Mouse (Mus musculus) R1 (cell line): ENCODE measurements around the gene Adgrb3.
"Not testable (repeated sequence)": the region's sequence is repeated elsewhere in the genome, so short reads cannot be mapped to it uniquely, and the experiment has no call there.

Source experiments
- DNase-seq: peaks from one replicate; pipeline ENCODE4 v3.0.0-alpha.2; 2018; ENCODE audit warnings: low read depth, low spot score

Adgrb3 gene

GRCm38 (mm10) chr1:25132150-25132824, 697.2 kb downstream of the Adgrb3 start:
- no peak for DNase-seq

GRCm38 (mm10) chr1:25115512-25115911, 714.0 kb downstream of the Adgrb3 start:
- DNase-seq, result no peak

DNA sequence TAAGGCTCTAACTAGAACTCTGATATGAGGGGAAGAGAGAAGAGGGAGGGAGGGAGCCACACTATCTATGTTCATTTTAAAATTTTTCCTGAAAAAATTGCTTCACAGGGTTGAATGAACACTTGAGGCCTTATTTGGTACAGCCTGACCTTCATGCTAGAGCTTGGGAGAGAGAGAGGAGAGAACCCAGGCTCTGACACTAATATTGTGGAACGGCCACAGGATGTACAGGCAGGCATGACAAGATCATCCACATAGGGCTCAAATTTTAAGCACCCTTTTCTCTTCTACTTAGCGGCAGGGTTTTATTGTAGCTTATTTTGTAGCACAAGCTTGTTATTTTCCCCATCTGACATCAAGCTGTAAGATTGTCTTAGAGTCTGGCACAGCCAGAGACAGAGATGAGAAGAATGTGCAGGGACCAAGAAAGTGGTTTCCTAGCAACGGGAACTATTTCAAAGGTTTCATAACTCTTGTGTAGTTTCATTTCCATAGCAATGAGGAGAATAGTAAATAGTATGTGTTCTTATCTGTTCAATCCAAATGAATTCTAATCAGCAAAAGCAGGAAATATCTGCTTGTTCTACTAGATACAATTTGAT, 721.9 kb downstream of the Adgrb3 start:
- DNase-seq, result no peak

GRCm38 (mm10) chr1:25106679-25107078, 722.8 kb downstream of the Adgrb3 start:
- no peak for DNase-seq

GRCm38 (mm10) chr1:25105367-25105766, 724.1 kb downstream of the Adgrb3 start:
- DNase-seq, result no peak

- DNase-seq, result no peak
Measured at GRCm38 (mm10) chr1:25088010-25088719, 741.3 kb downstream of the Adgrb3 start.

- peak; percentile 22 for DNase-seq
Measured at GRCm38 (mm10) chr1:25085616-25086372, 743.7 kb downstream of the Adgrb3 start.

DNA sequence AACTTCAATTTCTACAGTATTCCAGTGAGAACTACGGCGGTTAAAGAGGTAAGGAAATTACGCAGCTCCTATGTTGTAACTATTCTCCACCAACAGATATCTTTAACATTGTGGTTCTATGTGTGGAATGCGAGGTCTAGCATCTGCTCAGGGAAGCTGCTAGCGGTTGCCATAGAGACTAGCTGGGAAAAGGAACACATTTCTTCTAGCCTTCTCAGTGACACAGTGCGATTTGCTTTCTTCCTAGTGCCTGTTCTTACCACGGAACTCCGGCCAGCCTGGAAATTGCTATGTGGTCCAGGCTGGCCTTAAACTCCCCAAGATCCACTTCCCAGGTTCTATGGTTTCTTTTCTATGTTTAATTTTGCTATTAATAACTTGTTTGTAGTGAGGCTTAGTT, 747.1 kb downstream of the Adgrb3 start:
- peak; percentile 26 for DNase-seq

GRCm38 (mm10) chr1:25081265-25081849, 748.1 kb downstream of the Adgrb3 start:
- no peak for DNase-seq

GRCm38 (mm10) chr1:25079395-25079794, 750.1 kb downstream of the Adgrb3 start:
- no peak for DNase-seq

- no peak for DNase-seq
Measured at GRCm38 (mm10) chr1:25075952-25076351, 753.6 kb downstream of the Adgrb3 start.

- DNase-seq, result peak; percentile 10
Measured at GRCm38 (mm10) chr1:25063964-25064363, 765.5 kb downstream of the Adgrb3 start.

DNA sequence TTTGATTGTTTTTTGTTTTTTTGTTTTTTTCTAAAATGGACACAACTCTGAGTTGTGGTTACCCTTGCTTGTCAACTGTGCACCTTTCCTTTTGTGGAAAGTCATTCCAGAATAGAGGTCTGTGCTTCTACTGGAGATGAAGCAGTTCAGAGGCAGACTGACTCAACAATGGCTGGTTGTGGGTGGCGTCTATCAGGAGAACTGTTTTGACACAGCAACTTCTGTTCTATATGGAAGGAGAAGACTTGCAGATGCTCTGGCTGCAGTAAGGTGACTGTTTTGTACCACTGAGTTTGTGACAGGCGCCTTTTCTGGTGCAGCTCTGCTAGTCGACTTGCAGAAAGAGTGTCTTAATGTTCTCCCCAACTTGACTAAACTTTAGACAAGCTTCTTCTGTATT, 768.6 kb downstream of the Adgrb3 start:
- no peak for DNase-seq

DNA sequence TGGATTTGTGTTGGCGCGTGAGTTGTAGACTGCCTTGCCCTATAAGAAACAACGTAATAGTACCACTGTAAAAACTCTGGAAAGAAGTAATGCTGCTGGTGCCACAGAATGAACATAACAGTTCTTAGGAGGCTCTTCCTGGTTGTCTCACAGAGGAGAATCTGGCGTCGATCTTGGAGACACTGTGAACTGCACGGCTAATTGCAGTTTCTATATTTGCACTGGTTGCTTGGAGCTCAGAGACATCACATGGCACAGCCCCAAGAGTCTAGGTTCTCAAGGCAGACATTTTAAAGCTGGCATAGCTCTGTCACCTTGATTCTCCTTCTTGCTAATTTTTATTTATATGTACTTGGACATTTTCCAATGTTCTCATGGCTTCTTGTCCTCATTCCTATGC, 769.3 kb downstream of the Adgrb3 start:
- DNase-seq, result no peak

DNA sequence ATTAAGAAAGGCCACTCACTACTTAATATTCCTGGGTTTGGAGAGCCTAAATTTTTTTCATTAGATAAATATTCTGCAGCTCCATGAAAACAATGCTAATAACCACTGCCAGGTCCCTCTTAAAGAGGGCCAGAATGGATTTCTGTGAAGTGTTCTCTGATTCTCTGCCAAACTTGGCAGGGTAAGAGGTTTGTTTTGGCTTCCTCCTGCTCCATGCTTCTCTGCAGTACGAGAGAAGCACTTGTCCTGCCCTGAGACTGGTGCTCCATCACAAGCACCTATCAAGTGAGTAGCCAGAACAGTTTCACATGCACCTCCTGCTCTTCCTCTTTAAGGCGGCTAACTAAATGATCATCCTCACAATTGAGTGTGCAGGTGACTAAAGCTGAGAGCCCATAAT, 771.9 kb downstream of the Adgrb3 start:
- DNase-seq, result no peak

- no peak for DNase-seq
Measured at GRCm38 (mm10) chr1:25057212-25057611, 772.3 kb downstream of the Adgrb3 start.

DNA sequence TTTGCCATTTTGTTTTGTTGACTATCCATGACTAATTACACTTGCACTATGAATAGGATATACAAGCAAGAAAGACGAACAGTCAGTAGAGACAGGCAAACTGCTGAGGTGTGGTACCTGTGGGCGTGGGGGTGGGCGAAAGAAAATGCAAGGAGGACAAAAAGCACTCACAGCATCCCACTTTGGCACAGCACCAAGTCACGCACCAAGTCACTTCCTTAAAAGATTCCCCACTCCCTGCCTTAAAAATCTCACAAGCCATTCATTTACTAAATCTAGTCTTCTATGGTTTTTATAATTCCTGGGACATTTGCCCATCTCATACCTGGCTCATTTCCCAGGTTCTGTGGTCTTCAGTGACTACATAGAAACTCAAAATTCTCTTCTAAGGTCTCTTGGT, 787.4 kb downstream of the Adgrb3 start:
- DNase-seq, result no peak

- DNase-seq, result no peak
Measured at GRCm38 (mm10) chr1:25034161-25034560, 795.3 kb downstream of the Adgrb3 start.

- DNase-seq, result peak; percentile 12
Measured at GRCm38 (mm10) chr1:25033155-25034095, 796.1 kb downstream of the Adgrb3 start.

GRCm38 (mm10) chr1:25023156-25023555, 806.4 kb downstream of the Adgrb3 start:
- DNase-seq, result no peak

DNA sequence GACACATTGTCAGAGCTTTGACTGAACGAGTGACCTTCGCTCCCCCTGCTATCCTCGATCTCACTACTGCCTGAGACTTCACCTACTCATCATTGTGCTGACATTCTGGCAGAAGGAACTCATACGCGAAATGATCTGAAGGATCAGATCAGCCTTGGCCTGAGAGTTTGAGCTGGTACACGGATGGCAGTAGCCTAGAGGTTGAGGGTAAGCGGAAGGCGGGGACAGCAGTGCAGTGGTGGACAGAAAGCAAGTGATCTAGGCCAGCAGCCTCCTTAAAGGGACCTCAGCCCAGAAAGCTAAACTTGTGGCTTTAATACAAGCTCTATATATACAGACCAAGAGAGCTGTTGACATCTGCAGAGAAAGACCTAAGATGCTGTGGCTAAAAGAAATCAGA, 811.7 kb downstream of the Adgrb3 start:
- not testable (repeated sequence) for DNase-seq
